Mouse (Mus musculus): ENCODE results near the gene Slc9a3r2. TPM values are rescaled to one million over a fixed set of nuclear protein-coding genes. Genes with fewer than 3 reads are reported as not detected.

Gene Slc9a3r2
- polyA plus RNA-seq, 1 experiment from 2014 or later: 44.9 TPM

DNA sequence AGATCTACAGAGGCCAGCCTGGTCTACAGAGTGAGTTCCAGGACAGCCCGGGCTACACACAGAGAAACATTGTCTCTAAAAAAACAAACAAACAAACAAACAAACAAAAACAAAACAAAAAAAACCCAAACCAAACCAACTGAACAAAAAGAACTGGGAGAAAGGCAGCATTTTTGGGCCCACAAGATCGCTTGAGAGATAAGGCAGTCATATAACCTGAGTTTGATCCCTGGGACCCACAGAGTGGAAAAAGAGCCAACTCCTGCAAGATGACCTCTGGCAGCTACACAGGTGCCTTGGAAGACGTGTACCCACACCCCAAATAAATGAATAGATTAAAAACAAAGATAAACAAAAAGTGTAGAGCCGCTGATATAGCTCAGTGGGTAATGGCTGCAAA lies 4.8 kb upstream of the Slc9a3r2 start:
- peaks cover 5% of the 10 kb centered on the region; the same call in 1 of the 2 replicates for H3K27me3 ChIP-seq (ENCODE audit: control insufficient read depth, insufficient read depth, low read length)
- H3K4me1 ChIP-seq (ENCODE audit: control insufficient read depth, insufficient read depth, low read length): peaks cover 11% of the 10 kb centered on the region; the same call in 1 of the 2 replicates
- ATAC-seq (ENCODE audit: insufficient number of reproducible peaks, insufficient read depth, low FRiP score, low read depth): no peak
- no peaks in the 10 kb centered on the region for H3K9me3 ChIP-seq (ENCODE audit: control insufficient read depth, low read depth, low read length)
- H3K36me3 ChIP-seq (ENCODE audit: control insufficient read depth, insufficient read depth, low read length): no peaks in the 10 kb centered on the region
- WGBS: 76% methylated on average over 4 of the region's 4 CpGs
- H3K27ac ChIP-seq (ENCODE audit: low read length): no peak overlapping the region
- no peak overlapping the region for H3K9ac ChIP-seq (replicated peaks; ENCODE audit: low read depth, low read length)
- H3K4me2 ChIP-seq (replicated peaks; ENCODE audit: low read depth, low read length): no peak overlapping the region
- no peak overlapping the region for H3K4me3 ChIP-seq (ENCODE audit: low read depth, low read length)

- Histone ChIP-seq H3K4me2 (replicated peaks; ENCODE audit: low read depth, low read length) (peak overlapping the region; percentile 60), H3K4me3 (ENCODE audit: low read depth, low read length) (peak overlapping the region; percentile 28), H3K9me3 (ENCODE audit: control insufficient read depth, low read depth, low read length) (no peaks in the 10 kb centered on the region), H3K27me3 (ENCODE audit: control insufficient read depth, insufficient read depth, low read length) (peaks cover 4% of the 10 kb centered on the region; the same call in 1 of the 2 replicates), H3K27ac (ENCODE audit: low read length) (no peak overlapping the region), H3K36me3 (ENCODE audit: control insufficient read depth, insufficient read depth, low read length) (no peaks in the 10 kb centered on the region), H3K9ac (replicated peaks; ENCODE audit: low read depth, low read length) (0 out of 2 replicates have a peak overlapping the region, but pooled peaks have one; percentile 18), H3K4me1 (ENCODE audit: control insufficient read depth, insufficient read depth, low read length) (peaks cover 16% of the 10 kb centered on the region; the same call in 1 of the 2 replicates)
- 2% methylated on average over 19 of the region's 19 CpGs for WGBS
- ATAC-seq (ENCODE audit: insufficient number of reproducible peaks, insufficient read depth, low FRiP score, low read depth): peak; percentile 30; the same call in 1 of the 2 replicates
These were observed 4.0 kb upstream of the Slc9a3r2 start for GRCm38 (mm10) chr17:24653967-24654710.

- H3K9ac ChIP-seq (replicated peaks; ENCODE audit: low read depth, low read length): no peak overlapping the region
- WGBS: 67% methylated on average over 3 of the region's 3 CpGs
- ATAC-seq (ENCODE audit: insufficient number of reproducible peaks, insufficient read depth, low FRiP score, low read depth): no peak
- H3K4me3 ChIP-seq (ENCODE audit: low read depth, low read length): no peak overlapping the region
- H3K4me2 ChIP-seq (replicated peaks; ENCODE audit: low read depth, low read length): no peak overlapping the region
- H3K36me3 ChIP-seq (ENCODE audit: control insufficient read depth, insufficient read depth, low read length): no peaks in the 10 kb centered on the region
- no peak overlapping the region for H3K27ac ChIP-seq (ENCODE audit: low read length)
- peaks cover 13% of the 10 kb centered on the region; the same call in 1 of the 2 replicates for H3K4me1 ChIP-seq (ENCODE audit: control insufficient read depth, insufficient read depth, low read length)
- no peaks in the 10 kb centered on the region for H3K9me3 ChIP-seq (ENCODE audit: control insufficient read depth, low read depth, low read length)
- no peaks in the 10 kb centered on the region for H3K27me3 ChIP-seq (ENCODE audit: control insufficient read depth, insufficient read depth, low read length)
These were observed 1.7 kb upstream of the Slc9a3r2 start for GRCm38 (mm10) chr17:24651835-24652234.

GRCm38 (mm10) chr17:24650766-24651165 lies 639 bp upstream of the Slc9a3r2 start:
- 0 out of 2 replicates have a peak overlapping the region, but pooled peaks have one; percentile 74 for H3K9ac ChIP-seq (replicated peaks; ENCODE audit: low read depth, low read length)
- no peak for ATAC-seq (ENCODE audit: insufficient number of reproducible peaks, insufficient read depth, low FRiP score, low read depth)
- no peak overlapping the region for H3K27ac ChIP-seq (ENCODE audit: low read length)

DNA sequence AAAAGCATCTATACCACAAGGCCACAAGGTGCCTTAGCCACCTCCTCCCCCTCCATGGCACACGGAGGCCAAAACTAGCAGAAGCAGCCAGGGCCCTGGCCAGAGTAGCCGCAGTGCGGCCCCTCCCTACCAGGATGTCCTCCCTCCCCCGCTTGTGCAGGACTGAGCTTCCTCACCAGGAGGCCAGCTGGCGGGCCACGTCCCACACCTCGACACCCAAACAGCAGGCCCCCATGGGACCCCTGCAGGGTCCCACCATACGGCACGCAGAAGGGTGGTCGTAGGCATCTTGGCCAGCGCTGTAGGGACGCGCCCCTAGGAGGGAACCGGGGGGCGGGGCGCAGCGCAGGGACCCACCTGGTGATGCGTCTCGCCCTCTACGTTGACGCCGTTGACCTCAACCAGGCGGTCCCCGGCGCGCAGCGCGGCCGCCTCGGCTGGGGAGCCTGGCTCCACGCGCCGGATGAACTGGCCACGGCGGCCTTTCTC lies 502 bp downstream of the Slc9a3r2 start:
- Histone ChIP-seq H3K9ac (replicated peaks; ENCODE audit: low read depth, low read length) (peak overlapping the region; percentile 74), H3K4me3 (ENCODE audit: low read depth, low read length) (peak overlapping the region; percentile 72), H3K36me3 (ENCODE audit: control insufficient read depth, insufficient read depth, low read length) (peaks cover 3% of the 10 kb centered on the region; the same call in 1 of the 2 replicates), H3K4me1 (ENCODE audit: control insufficient read depth, insufficient read depth, low read length) (peaks cover 22% of the 10 kb centered on the region), H3K27me3 (ENCODE audit: control insufficient read depth, insufficient read depth, low read length) (no peaks in the 10 kb centered on the region), H3K9me3 (ENCODE audit: control insufficient read depth, low read depth, low read length) (no peaks in the 10 kb centered on the region), H3K27ac (ENCODE audit: low read length) (peak overlapping the region; percentile 55; the same call in 1 of the 2 replicates), H3K4me2 (replicated peaks; ENCODE audit: low read depth, low read length) (peak overlapping the region; percentile 97)
- peak; percentile 16; the same call in 1 of the 2 replicates for ATAC-seq (ENCODE audit: insufficient number of reproducible peaks, insufficient read depth, low FRiP score, low read depth)
- under 1% methylated on average over 35 of the region's 35 CpGs for WGBS

More at GRCm38 (mm10) chr17:24650766-24651165, 639 bp upstream of the Slc9a3r2 start:
- H3K27me3 ChIP-seq (ENCODE audit: control insufficient read depth, insufficient read depth, low read length): no peaks in the 10 kb centered on the region
- H3K4me3 ChIP-seq (ENCODE audit: low read depth, low read length): 0 out of 2 replicates have a peak overlapping the region, but pooled peaks have one; percentile 72
- 85% methylated on average over 4 of the region's 4 CpGs for WGBS
- peak overlapping the region; percentile 97; the same call in 1 of the 2 replicates for H3K4me2 ChIP-seq (replicated peaks; ENCODE audit: low read depth, low read length)
- no peaks in the 10 kb centered on the region for H3K9me3 ChIP-seq (ENCODE audit: control insufficient read depth, low read depth, low read length)
- H3K36me3 ChIP-seq (ENCODE audit: control insufficient read depth, insufficient read depth, low read length): peaks cover 3% of the 10 kb centered on the region; the same call in 1 of the 2 replicates
- H3K4me1 ChIP-seq (ENCODE audit: control insufficient read depth, insufficient read depth, low read length): peaks cover 13% of the 10 kb centered on the region; the same call in 1 of the 2 replicates

DNA sequence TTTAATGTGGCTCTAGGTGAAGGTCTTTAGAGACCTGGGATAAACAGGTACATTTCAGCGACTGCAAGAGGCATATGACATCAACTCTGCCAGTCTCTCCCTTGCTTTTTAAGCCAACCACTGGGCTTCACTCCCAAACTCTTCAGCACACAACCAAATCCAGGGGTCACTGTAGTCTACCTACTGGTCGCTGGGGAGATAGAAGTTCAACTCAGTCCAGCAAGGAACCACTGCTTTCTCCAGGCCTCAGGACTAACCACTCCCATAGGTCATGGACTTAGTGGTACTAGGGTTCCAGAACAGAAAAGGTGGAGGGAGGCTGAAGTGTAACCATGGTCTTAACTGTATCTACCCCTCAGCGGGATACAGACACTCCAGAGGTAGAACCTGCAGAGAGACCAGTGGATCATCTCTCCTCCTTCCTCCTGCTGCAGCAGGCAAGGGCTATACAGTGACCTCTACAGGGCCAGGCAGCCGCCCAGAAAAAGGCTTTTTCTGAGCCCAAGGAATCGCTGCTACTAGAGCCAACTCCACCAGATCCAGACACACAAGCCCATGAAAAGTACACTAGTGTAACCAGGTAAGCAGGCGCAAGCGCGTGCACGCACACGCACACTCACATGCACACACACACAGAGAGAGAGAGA lies 1.3 kb downstream of the Slc9a3r2 start:
- ATAC-seq (ENCODE audit: insufficient number of reproducible peaks, insufficient read depth, low FRiP score, low read depth): no peak
- Histone ChIP-seq H3K4me1 (ENCODE audit: control insufficient read depth, insufficient read depth, low read length) (peaks cover 30% of the 10 kb centered on the region), H3K9ac (replicated peaks; ENCODE audit: low read depth, low read length) (no peak overlapping the region), H3K9me3 (ENCODE audit: control insufficient read depth, low read depth, low read length) (no peaks in the 10 kb centered on the region), H3K27me3 (ENCODE audit: control insufficient read depth, insufficient read depth, low read length) (no peaks in the 10 kb centered on the region), H3K4me2 (replicated peaks; ENCODE audit: low read depth, low read length) (peak overlapping the region; percentile 97), H3K4me3 (ENCODE audit: low read depth, low read length) (peak overlapping the region; percentile 72), H3K27ac (ENCODE audit: low read length) (no peak overlapping the region), H3K36me3 (ENCODE audit: control insufficient read depth, insufficient read depth, low read length) (peaks cover 3% of the 10 kb centered on the region; the same call in 1 of the 2 replicates)
- WGBS: 76% methylated on average over 10 of the region's 10 CpGs

DNA sequence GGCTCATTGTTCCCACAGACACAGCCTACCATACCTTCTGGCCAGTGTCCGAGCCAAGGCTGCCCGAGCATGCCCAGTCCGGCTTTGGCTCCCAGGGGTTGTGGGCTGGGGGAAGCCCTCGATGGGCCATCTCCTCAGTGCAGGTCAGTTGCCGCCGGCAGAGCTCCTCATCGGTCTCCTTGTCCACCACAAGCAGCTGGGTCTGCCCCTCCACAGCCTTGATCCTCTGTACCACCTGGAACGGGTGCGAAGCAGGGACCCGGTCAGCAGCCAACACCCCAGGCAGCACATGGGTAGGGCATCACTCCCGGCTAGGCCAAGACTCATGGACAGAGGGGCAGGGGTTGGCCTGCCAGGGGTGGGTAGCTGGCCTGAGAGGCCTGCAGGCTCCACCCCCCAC lies 2.6 kb downstream of the Slc9a3r2 start:
- WGBS: 83% methylated on average over 11 of the region's 11 CpGs
- Histone ChIP-seq H3K36me3 (ENCODE audit: control insufficient read depth, insufficient read depth, low read length) (peaks cover 3% of the 10 kb centered on the region; the same call in 1 of the 2 replicates), H3K4me3 (ENCODE audit: low read depth, low read length) (no peak overlapping the region), H3K4me1 (ENCODE audit: control insufficient read depth, insufficient read depth, low read length) (peaks cover 32% of the 10 kb centered on the region), H3K27me3 (ENCODE audit: control insufficient read depth, insufficient read depth, low read length) (no peaks in the 10 kb centered on the region), H3K9ac (replicated peaks; ENCODE audit: low read depth, low read length) (no peak overlapping the region), H3K27ac (ENCODE audit: low read length) (no peak overlapping the region), H3K4me2 (replicated peaks; ENCODE audit: low read depth, low read length) (0 out of 2 replicates have a peak overlapping the region, but pooled peaks have one; percentile 14), H3K9me3 (ENCODE audit: control insufficient read depth, low read depth, low read length) (no peaks in the 10 kb centered on the region)
- ATAC-seq (ENCODE audit: insufficient number of reproducible peaks, insufficient read depth, low FRiP score, low read depth): no peak

DNA sequence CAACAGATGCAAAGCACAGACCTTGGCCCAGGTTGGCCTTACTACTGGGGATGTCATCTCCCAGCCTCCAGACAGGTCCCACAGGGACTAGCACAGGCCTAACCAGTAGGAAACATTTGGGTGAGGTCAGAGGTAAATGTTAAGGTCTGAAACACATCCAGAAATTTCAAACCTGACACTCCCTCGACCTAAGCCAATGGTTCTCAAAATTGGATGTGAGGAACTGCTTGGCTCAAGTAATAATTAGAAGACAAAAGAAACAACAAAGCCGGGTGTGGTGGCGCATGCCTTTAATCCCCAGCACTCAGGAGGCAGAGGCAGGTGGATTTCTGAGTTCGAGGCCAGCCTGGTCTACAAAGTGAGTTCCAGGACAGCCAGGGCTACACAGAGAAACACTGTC lies 3.7 kb downstream of the Slc9a3r2 start:
- no peak for ATAC-seq (ENCODE audit: insufficient number of reproducible peaks, insufficient read depth, low FRiP score, low read depth)
- H3K4me1 ChIP-seq (ENCODE audit: control insufficient read depth, insufficient read depth, low read length): peaks cover 32% of the 10 kb centered on the region
- H3K4me3 ChIP-seq (ENCODE audit: low read depth, low read length): no peak overlapping the region
- H3K27me3 ChIP-seq (ENCODE audit: control insufficient read depth, insufficient read depth, low read length): no peaks in the 10 kb centered on the region
- H3K36me3 ChIP-seq (ENCODE audit: control insufficient read depth, insufficient read depth, low read length): peaks cover 3% of the 10 kb centered on the region; the same call in 1 of the 2 replicates
- H3K9me3 ChIP-seq (ENCODE audit: control insufficient read depth, low read depth, low read length): no peaks in the 10 kb centered on the region
- no peak overlapping the region for H3K4me2 ChIP-seq (replicated peaks; ENCODE audit: low read depth, low read length)
- 87% methylated on average over 4 of the region's 4 CpGs for WGBS
- H3K27ac ChIP-seq (ENCODE audit: low read length): no peak overlapping the region
- H3K9ac ChIP-seq (replicated peaks; ENCODE audit: low read depth, low read length): no peak overlapping the region

Measured in stomach, embryonic 14.5 days (tissue).